Mouse (Mus musculus): Measurements from ENCODE around the gene Cpa2. TPM values are rescaled to one million over a fixed set of nuclear protein-coding genes. Genes with fewer than 3 reads are reported as not detected.

Cpa2 gene
- polyA plus RNA-seq, 1 experiment from 2014 or later, result 5.8 TPM

Other genes starting within 250 kb of the Cpa2 start
- 63.3 and 71.5 TPM in 2 replicates for gene Ube2h, start 237.0 kb upstream of the Cpa2 start, polyA plus RNA-seq (2016; fragmentation: Nextera tagmentation; extraction: Ambion mirVana)
- gene Zc3hc1, start 150.6 kb upstream of the Cpa2 start, polyA plus RNA-seq (2016; fragmentation: Nextera tagmentation; extraction: Ambion mirVana), result 62.1 and 69.4 TPM in 2 replicates
- 40.2 and 48.6 TPM in 2 replicates for gene Klhdc10, start 139.7 kb upstream of the Cpa2 start, polyA plus RNA-seq (2016; fragmentation: Nextera tagmentation; extraction: Ambion mirVana)
- gene Tmem209, start 31.8 kb upstream of the Cpa2 start, polyA plus RNA-seq (2016; fragmentation: Nextera tagmentation; extraction: Ambion mirVana), result 45.6 and 49.1 TPM in 2 replicates
- gene Ssmem1, start 31.7 kb upstream of the Cpa2 start, polyA plus RNA-seq (2016; fragmentation: Nextera tagmentation; extraction: Ambion mirVana), result 0.22 and 0.34 TPM in 2 replicates
- 1.6 and 1.9 TPM in 2 replicates for gene Cpa4, start 26.8 kb downstream of the Cpa2 start, polyA plus RNA-seq (2016; fragmentation: Nextera tagmentation; extraction: Ambion mirVana)
- gene Cpa5, start 69.4 kb downstream of the Cpa2 start, polyA plus RNA-seq (2016; fragmentation: Nextera tagmentation; extraction: Ambion mirVana), result 0.14 and 0.30 TPM in 2 replicates
- 0.42 TPM in 1 of 2 replicates, not detected in the other for gene Cpa1, start 97.6 kb downstream of the Cpa2 start, polyA plus RNA-seq (2016; fragmentation: Nextera tagmentation; extraction: Ambion mirVana)
- gene Cep41, start 152.2 kb downstream of the Cpa2 start, polyA plus RNA-seq (2016; fragmentation: Nextera tagmentation; extraction: Ambion mirVana), result 20.1 and 20.7 TPM in 2 replicates
- 584 and 614 TPM in 2 replicates for gene Mest, start 182.0 kb downstream of the Cpa2 start, polyA plus RNA-seq (2016; fragmentation: Nextera tagmentation; extraction: Ambion mirVana)